Mouse (Mus musculus): ENCODE data around the gene Dok7. TPM values are rescaled to one million over a fixed set of nuclear protein-coding genes. Genes with fewer than 3 reads are reported as not detected.
A peak's percentile ranks its signal among the peaks of the same experiment; 100 is the strongest.

Gene Dok7
- polyA plus RNA-seq, 1 experiment from 2014 or later: 7.2 TPM

GRCm38 (mm10) chr5:35103086-35103485 is 46.5 kb downstream of the Dok7 start:
- 92% methylated on average over 8 of the region's 8 CpGs for WGBS
- peak overlapping the region; percentile 56 for H3K4me2 ChIP-seq (replicated peaks)
- ATAC-seq (replicated peaks): no peak

DNA sequence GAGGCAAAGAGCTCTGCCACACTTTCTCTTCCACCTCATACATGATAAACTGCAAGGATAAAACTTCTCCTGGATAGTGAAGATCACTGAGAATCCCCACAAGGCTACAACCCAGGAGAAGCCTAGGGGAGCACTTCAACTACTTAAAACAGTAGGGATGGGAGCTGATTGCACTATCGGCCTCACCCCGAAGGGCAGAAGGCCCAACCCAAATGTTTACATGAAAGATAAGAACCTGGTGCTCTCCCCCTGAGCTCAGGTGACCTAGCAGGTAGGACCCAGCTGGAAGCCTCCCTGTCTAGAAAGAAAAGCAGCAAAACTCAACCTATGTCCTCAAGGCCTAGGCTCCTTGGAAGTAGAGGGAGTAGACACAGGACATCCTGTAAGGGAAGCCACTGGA is 47.0 kb downstream of the Dok7 start:
- WGBS: 91% methylated on average over 2 of the region's 2 CpGs
- ATAC-seq (replicated peaks): no peak
- Histone ChIP-seq H3K4me1 (peaks cover 27% of the 10 kb centered on the region), H3K36me3 (peaks cover 39% of the 10 kb centered on the region), H3K27ac (replicated peaks) (no peak overlapping the region), H3K4me3 (peak overlapping the region; percentile 73; the same call in 1 of the 2 replicates), H3K9me3 (no peaks in the 10 kb centered on the region), H3K4me2 (replicated peaks) (peak overlapping the region; percentile 56), H3K27me3 (no peaks in the 10 kb centered on the region), H3K9ac (replicated peaks) (no peak overlapping the region)

More at GRCm38 (mm10) chr5:35103086-35103485, 46.5 kb downstream of the Dok7 start:
- H3K27ac ChIP-seq (replicated peaks): no peak overlapping the region
- peaks cover 42% of the 10 kb centered on the region for H3K36me3 ChIP-seq
- no peaks in the 10 kb centered on the region for H3K9me3 ChIP-seq
- H3K4me3 ChIP-seq: no peak overlapping the region
- peaks cover 27% of the 10 kb centered on the region for H3K4me1 ChIP-seq
- no peaks in the 10 kb centered on the region for H3K27me3 ChIP-seq
- H3K9ac ChIP-seq (replicated peaks): no peak overlapping the region

DNA sequence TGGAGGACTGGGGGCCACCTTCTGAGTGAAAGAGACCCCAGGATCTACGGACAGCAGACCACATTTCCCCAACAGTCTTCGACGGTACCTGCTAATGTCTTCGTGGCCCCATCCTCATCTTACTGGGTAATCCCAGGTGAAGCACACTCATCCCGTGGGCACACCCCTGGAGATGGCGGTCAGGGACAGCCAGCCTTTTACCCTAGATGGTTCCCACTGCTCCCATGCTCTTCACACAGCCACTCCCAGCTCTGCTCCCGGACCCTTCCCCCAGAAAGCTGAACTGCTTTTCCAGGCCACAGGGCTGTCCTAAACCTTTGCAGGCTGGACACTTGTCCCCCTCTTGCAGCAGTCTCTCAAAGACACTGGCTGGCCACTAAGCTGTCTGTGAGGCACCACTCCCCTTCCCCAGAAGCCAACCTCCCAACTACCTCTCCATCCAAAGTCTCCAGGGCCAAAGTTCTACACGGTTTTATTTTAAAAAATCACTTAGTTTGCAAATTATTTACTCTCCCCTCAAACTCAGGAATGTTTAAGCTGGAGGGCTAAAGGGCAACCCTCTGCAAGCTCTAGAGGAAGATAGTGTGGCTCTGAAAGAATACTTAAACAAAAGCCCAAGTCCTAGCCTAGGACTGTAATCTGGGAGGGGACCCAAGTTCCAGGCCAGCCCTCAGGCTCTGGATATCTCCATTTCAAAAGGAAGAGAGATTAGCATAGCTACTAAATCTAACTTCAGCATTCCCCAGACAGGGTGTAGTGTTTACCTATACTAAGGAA is 47.8 kb downstream of the Dok7 start:
- Histone ChIP-seq H3K4me3 (peak overlapping the region; percentile 73), H3K4me1 (peaks cover 27% of the 10 kb centered on the region), H3K4me2 (replicated peaks) (peak overlapping the region; percentile 56), H3K27me3 (no peaks in the 10 kb centered on the region), H3K9me3 (no peaks in the 10 kb centered on the region), H3K36me3 (peaks cover 30% of the 10 kb centered on the region), H3K27ac (replicated peaks) (no peak overlapping the region), H3K9ac (replicated peaks) (peak overlapping the region; percentile 68)
- 64% methylated on average over 8 of the region's 8 CpGs for WGBS
- no peak for ATAC-seq (replicated peaks)

DNA sequence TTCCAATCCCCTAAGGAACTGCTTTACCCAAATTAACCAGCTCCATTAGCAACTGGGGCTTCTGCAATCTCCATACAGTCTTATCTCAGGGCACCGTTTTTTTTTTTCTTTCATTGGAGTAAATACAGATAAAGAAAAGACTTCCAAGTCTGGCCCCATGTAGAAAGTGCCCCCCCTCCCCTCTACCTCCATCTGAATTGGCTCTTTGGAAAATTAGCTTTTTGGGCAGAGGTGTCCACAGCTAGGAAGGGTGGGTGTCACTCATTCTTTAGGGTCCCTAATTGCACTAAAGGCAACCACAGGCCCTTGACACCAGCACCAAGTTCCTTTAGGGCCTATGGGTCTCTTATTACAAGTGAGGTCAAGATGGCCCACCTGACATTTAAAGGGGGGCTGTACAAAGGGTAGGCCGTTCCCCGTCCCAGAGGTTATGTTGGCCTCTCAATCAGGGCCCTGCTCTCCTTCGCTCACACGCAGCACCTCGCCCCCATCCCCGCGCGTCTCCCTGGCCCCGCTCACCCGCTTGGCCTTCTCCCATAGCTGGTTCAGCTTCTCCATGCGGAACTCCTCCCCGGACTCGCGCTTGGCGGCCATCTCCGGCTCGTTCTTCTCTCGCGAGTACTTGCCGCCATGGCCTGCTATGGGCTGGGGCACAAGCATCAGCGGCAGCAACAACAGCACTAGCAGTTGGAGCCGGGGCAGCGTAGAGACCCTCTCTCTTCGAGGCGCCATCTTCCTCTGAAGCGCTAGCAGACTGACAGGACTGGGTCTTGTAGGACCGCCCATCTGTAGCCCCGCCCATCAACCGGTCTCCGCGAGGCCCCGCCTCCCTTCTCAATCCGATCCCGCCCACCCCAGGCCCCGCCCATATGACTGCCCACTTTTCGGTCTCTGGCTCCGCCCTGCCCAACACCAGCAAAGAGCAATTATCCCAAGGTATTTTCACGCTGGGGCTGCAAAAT is 48.7 kb downstream of the Dok7 start, which contains the start of gene Lrpap1:
Gene Lrpap1, minus strand, starts transcription at position 807 of the 962 bp plus-strand sequence.
- Histone ChIP-seq H3K9me3 (no peaks in the 10 kb centered on the region), H3K27ac (replicated peaks) (peak within 1 kb of the TSS; percentile 81), H3K4me2 (replicated peaks) (peak within 1 kb of the TSS; percentile 56), H3K4me1 (peaks cover 27% of the 10 kb centered on the region), H3K9ac (replicated peaks) (peak within 1 kb of the TSS; percentile 68), H3K36me3 (peaks cover 24% of the 10 kb centered on the region), H3K27me3 (no peaks in the 10 kb centered on the region), H3K4me3 (peak within 1 kb of the TSS; percentile 73)
- ATAC-seq (replicated peaks): peak; percentile 96
- under 1% methylated on average over 38 of the region's 39 CpGs for WGBS

- H3K4me3 ChIP-seq: peak overlapping the region; percentile 73
- H3K27me3 ChIP-seq: no peaks in the 10 kb centered on the region
- H3K27ac ChIP-seq (replicated peaks): peak overlapping the region; percentile 81
- 3% methylated on average over 11 of the region's 11 CpGs for WGBS
- peaks cover 17% of the 10 kb centered on the region for H3K36me3 ChIP-seq
- peak overlapping the region; percentile 19 for H3K9ac ChIP-seq (replicated peaks)
- H3K4me1 ChIP-seq: peaks cover 27% of the 10 kb centered on the region
- no peak; the same call in 1 of the 2 replicates for ATAC-seq (replicated peaks)
- H3K4me2 ChIP-seq (replicated peaks): peak overlapping the region; percentile 56
- no peaks in the 10 kb centered on the region for H3K9me3 ChIP-seq
Measured at GRCm38 (mm10) chr5:35105922-35106298, 49.3 kb downstream of the Dok7 start.

GRCm38 (mm10) chr5:35112444-35112843 is 55.9 kb downstream of the Dok7 start:
- WGBS: 61% methylated on average over 4 of the region's 4 CpGs
- H3K9me3 ChIP-seq: no peaks in the 10 kb centered on the region
- H3K4me1 ChIP-seq: 0 out of 2 replicates have a peak, but pooled peaks cover 3% of the 10 kb centered on the region
- H3K27me3 ChIP-seq: no peaks in the 10 kb centered on the region
- H3K4me3 ChIP-seq: no peak overlapping the region
- H3K27ac ChIP-seq (replicated peaks): no peak overlapping the region
- no peak overlapping the region for H3K4me2 ChIP-seq (replicated peaks)
- no peak overlapping the region for H3K9ac ChIP-seq (replicated peaks)
- ATAC-seq (replicated peaks): no peak
- no peaks in the 10 kb centered on the region for H3K36me3 ChIP-seq

GRCm38 (mm10) chr5:35116002-35116401 is 59.4 kb downstream of the Dok7 start:
- Histone ChIP-seq H3K9ac (replicated peaks) (no peak overlapping the region), H3K4me3 (no peak overlapping the region), H3K4me2 (replicated peaks) (no peak overlapping the region), H3K4me1 (peaks cover 29% of the 10 kb centered on the region), H3K27ac (replicated peaks) (no peak overlapping the region), H3K9me3 (no peaks in the 10 kb centered on the region), H3K27me3 (no peaks in the 10 kb centered on the region), H3K36me3 (no peaks in the 10 kb centered on the region)
- 77% methylated on average over 3 of the region's 3 CpGs for WGBS
- ATAC-seq (replicated peaks): no peak

DNA sequence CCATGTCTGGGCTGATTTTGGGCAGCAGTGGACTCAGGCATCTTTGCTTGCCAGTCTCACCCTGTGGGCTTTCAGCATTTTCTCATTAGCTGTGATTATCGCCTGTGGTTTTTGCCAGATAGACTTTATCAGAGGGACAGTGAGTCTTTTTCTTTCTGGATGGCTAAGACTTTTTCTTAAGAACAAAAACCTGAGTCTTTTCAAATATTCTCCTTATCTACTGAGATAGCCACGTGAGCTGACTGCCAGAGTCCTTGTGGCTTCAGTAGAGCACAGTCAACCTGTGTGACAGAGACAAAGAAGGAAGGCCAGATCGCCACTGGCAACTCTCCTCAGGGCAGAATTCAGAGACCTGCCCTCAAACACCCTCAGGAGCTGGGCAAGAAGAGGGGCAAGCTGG is 61.1 kb downstream of the Dok7 start:
- Histone ChIP-seq H3K9me3 (no peaks in the 10 kb centered on the region), H3K4me3 (no peak overlapping the region), H3K36me3 (no peaks in the 10 kb centered on the region), H3K9ac (replicated peaks) (no peak overlapping the region), H3K27ac (replicated peaks) (no peak overlapping the region), H3K27me3 (no peaks in the 10 kb centered on the region), H3K4me1 (peaks cover 29% of the 10 kb centered on the region), H3K4me2 (replicated peaks) (no peak overlapping the region)
- ATAC-seq (replicated peaks): no peak
- WGBS: 71% methylated on average over 3 of the region's 3 CpGs

DNA sequence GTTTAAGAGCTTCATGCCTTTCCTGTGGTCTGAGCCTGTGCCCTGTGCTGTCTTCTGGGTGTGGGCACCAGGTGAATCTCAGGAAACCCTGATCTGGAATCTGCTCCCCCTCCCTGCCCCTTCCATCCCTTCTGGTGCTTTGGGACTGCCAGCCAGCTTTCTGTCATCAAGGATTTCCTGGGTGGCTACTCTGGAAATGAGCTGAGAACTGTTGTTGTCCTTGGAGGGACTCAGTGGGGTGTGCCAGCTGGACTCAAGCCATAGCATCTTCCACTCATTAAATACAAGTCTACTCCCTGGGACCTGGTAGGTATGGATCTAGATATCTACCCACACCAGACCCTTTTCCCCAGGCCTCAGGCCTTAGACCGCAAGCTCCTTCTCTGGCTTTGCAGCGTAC is 61.9 kb downstream of the Dok7 start:
- Histone ChIP-seq H3K36me3 (no peaks in the 10 kb centered on the region), H3K9ac (replicated peaks) (no peak overlapping the region), H3K4me3 (no peak overlapping the region), H3K4me2 (replicated peaks) (no peak overlapping the region), H3K27ac (replicated peaks) (peak overlapping the region; percentile 40; the same call in 1 of the 2 replicates), H3K9me3 (no peaks in the 10 kb centered on the region), H3K27me3 (no peaks in the 10 kb centered on the region), H3K4me1 (peaks cover 29% of the 10 kb centered on the region)
- 80% methylated on average over 2 of the region's 2 CpGs for WGBS
- ATAC-seq (replicated peaks): peak; percentile 43

DNA sequence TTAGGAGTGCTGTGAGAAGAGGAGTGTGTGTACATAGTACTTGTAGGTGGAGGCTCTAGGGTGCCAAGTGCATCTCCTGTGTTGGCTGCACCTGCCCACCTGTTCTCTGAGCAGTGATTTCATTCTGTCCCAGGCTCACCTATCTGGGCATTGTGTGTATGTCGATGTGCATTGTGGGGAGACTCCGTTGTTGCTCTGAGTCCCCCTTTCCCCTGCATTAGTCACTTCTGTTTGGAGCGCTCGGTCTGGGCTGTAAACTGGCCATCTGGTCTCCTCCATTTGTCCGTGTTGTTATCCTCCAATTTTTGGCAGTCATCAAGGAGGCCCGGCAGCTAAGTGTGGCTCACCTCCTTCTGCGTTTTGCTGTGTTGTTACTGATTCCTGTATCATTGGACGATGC is 63.5 kb downstream of the Dok7 start:
- 59% methylated on average over 8 of the region's 8 CpGs for WGBS
- H3K9me3 ChIP-seq: no peaks in the 10 kb centered on the region
- H3K9ac ChIP-seq (replicated peaks): no peak overlapping the region
- no peaks in the 10 kb centered on the region for H3K36me3 ChIP-seq
- peak; percentile 48 for ATAC-seq (replicated peaks)
- no peak overlapping the region for H3K4me2 ChIP-seq (replicated peaks)
- H3K4me3 ChIP-seq: no peak overlapping the region
- peaks cover 29% of the 10 kb centered on the region for H3K4me1 ChIP-seq
- peak overlapping the region; percentile 38 for H3K27ac ChIP-seq (replicated peaks)
- H3K27me3 ChIP-seq: no peaks in the 10 kb centered on the region

DNA sequence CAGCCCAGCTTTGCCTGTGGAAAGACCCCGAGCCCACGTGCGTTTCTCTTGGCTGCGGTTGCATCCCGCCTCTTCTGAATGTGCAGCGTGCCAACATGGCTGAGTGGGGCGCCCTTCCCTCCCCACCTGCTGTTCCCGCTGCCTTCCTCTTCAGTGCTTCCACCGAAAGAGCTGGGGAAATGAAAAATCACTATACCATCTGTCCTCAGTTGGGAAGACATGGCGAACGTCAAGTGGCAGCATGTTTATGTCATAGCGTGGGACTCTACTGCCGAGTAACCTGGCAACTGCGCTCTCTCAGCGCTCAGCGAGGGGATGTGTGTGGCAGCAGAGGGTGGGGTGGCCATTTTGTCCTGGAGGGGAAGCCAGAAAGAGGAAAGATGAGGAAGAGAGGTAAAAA is 72.6 kb downstream of the Dok7 start:
- 67% methylated on average over 16 of the region's 16 CpGs for WGBS
- Histone ChIP-seq H3K9me3 (no peaks in the 10 kb centered on the region), H3K36me3 (no peaks in the 10 kb centered on the region), H3K27ac (replicated peaks) (peak overlapping the region; percentile 78), H3K4me3 (no peak overlapping the region), H3K4me2 (replicated peaks) (no peak overlapping the region), H3K27me3 (no peaks in the 10 kb centered on the region), H3K9ac (replicated peaks) (no peak overlapping the region), H3K4me1 (peaks cover 26% of the 10 kb centered on the region)
- peak; percentile 72 for ATAC-seq (replicated peaks)

DNA sequence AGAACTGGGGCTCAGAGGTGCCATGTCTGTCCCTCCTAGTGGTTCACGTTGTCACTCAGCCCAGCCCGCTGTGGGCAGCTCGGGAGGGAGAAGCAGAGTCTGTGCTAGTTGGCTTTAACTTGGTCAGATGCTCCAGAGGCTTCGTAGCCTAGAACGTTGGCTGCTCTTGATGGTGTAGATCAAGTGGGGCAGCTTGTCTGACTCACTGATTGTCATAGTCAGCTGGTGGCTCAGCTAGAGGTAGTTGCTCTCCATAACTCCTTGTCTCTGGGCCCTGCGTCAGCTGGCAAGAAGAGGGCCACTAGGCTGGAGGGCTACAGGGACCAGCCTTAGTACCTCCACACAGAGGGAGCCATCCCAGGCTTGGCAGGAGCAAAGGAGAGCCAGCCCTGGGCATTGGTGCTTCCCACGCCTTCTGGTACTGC is 73.2 kb downstream of the Dok7 start:
- no peaks in the 10 kb centered on the region for H3K36me3 ChIP-seq
- H3K4me2 ChIP-seq (replicated peaks): no peak overlapping the region
- peaks cover 26% of the 10 kb centered on the region for H3K4me1 ChIP-seq
- no peak overlapping the region for H3K9ac ChIP-seq (replicated peaks)
- no peaks in the 10 kb centered on the region for H3K27me3 ChIP-seq
- H3K9me3 ChIP-seq: no peaks in the 10 kb centered on the region
- H3K4me3 ChIP-seq: no peak overlapping the region
- peak; percentile 42; the same call in 1 of the 2 replicates for ATAC-seq (replicated peaks)
- 84% methylated on average over 7 of the region's 7 CpGs for WGBS
- peak overlapping the region; percentile 78 for H3K27ac ChIP-seq (replicated peaks)

Data from forebrain, embryonic 15.5 days (tissue).